Mouse (Mus musculus) myocyte (in vitro differentiated cells): ENCODE results near the gene 1700029F12Rik.

Source experiments
- MAX ChIP-seq: IDR thresholded peaks from one replicate; pipeline ENCODE4 v1.6.1; 2011; ENCODE audit warnings: low read depth, mild to moderate bottlenecking, control low read depth
- POLR2A ChIP-seq: IDR thresholded peaks from one replicate; pipeline ENCODE4 v1.6.1; 2011; ENCODE audit warnings: low read depth, mild to moderate bottlenecking, control low read depth, moderate library complexity; ENCODE audit not compliant: insufficient read length
- TCF12 ChIP-seq: IDR thresholded peaks from one replicate; pipeline ENCODE4 v1.6.1; 2011; ENCODE audit warnings: mild to moderate bottlenecking, control low read depth; ENCODE audit not compliant: poor library complexity, insufficient read depth, severe bottlenecking

DNA sequence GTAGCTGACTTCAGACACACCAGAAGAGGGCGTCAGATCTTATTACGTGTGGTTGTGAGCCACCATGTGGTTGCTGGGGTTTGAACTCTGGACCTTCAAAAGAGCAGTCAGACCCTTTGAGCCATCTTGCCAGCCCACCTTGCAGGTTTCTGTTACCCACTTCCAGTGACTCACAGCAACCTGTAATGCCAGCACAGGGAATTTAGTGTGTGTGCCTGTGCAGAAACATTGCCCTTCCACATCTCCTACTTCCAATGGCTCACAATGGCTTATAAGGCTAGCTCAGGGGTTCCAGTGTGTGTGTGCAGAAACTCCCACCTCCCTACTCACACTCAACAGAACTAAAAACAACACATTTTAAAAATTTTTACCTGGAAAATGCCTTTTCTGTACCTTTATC lies 43.4 kb upstream of the 1700029F12Rik start:
- TF ChIP-seq MAX (no peak), POLR2A (no peak), TCF12 (no peak)
